Mouse (Mus musculus) neural tube, embryonic 14.5 days (tissue): ENCODE results near the gene Gm14781. TPM values are rescaled to one million over a fixed set of nuclear protein-coding genes. Genes with fewer than 3 reads are reported as not detected.
"Not testable (repeated sequence)": the region's sequence is repeated elsewhere in the genome, so short reads cannot be mapped to it uniquely, and the experiment has no call there.

Experiments
- ATAC-seq: fragments of 200-750 bp; cut with Nextera tagmentation; 2 replicates; pipeline ENCODE4 v1.8.0; 2017; ENCODE audit warnings: low read depth, mild to moderate bottlenecking, moderate TSS enrichment, moderate library complexity
- H3K27ac ChIP-seq: fragments of 300-500 bp; sonication (generic); 2 replicates; pipeline ENCODE4 v1.5.1; 2014; ENCODE audit warnings: low read depth, mild to moderate bottlenecking, control low read depth, low read length, moderate library complexity, mixed read lengths
- H3K27me3 ChIP-seq: fragments of 300-500 bp; sonication (generic); 2 replicates; pipeline ENCODE4 v1.6.1; 2014; ENCODE audit warnings: low read length; ENCODE audit not compliant: control insufficient read depth, insufficient read depth
- H3K36me3 ChIP-seq: fragments of 300-500 bp; sonication (generic); 2 replicates; pipeline ENCODE4 v1.6.1; 2014; ENCODE audit warnings: low read length, mixed read lengths; ENCODE audit not compliant: control insufficient read depth, insufficient read depth
- H3K4me1 ChIP-seq: fragments of 300-500 bp; sonication (generic); 2 replicates; pipeline ENCODE4 v1.6.1; 2014; ENCODE audit warnings: low read length; ENCODE audit not compliant: control insufficient read depth, insufficient read depth
- H3K4me2 ChIP-seq: fragments of 300-500 bp; sonication (generic); 2 replicates; pipeline ENCODE4 v1.6.1; 2014; ENCODE audit warnings: mild to moderate bottlenecking, low read depth, low read length, control low read depth
- H3K4me3 ChIP-seq: fragments of 300-500 bp; sonication (generic); 2 replicates; pipeline ENCODE4 v1.5.1; 2014; ENCODE audit warnings: low read depth, low read length, control low read depth, mixed read lengths
- H3K9ac ChIP-seq: fragments of 300-500 bp; sonication (generic); replicated peaks from 2 replicates; pipeline ENCODE4 v1.6.1; 2014; ENCODE audit warnings: low read depth, mild to moderate bottlenecking, control low read depth, low read length, mixed read lengths
- H3K9me3 ChIP-seq: fragments of 300-500 bp; sonication (generic); 2 replicates; pipeline ENCODE4 v1.6.1; 2016; ENCODE audit warnings: low read length; ENCODE audit not compliant: control insufficient read depth
- WGBS: fragments of 180-500 bp; shearing (Covaris S2); extraction: QIAGEN DNeasy Blood & Tissue Kit; methylation state at CpG from one replicate; pipeline ENCODE4 v1.1.7; 2014; 5-methylcytosine and 5-hydroxymethylcytosine counted together
- polyA plus RNA-seq: library from polyadenylated mRNA; unstranded; fragments of >200 nt; fragmentation: Nextera tagmentation; extraction: Ambion mirVana; gene quantifications from 2 replicates; pipeline ENCODE4 v1.2.1, GENCODE M21; 2014

Gene Gm14781
- polyA plus RNA-seq, result not detected in 2 replicates

DNA sequence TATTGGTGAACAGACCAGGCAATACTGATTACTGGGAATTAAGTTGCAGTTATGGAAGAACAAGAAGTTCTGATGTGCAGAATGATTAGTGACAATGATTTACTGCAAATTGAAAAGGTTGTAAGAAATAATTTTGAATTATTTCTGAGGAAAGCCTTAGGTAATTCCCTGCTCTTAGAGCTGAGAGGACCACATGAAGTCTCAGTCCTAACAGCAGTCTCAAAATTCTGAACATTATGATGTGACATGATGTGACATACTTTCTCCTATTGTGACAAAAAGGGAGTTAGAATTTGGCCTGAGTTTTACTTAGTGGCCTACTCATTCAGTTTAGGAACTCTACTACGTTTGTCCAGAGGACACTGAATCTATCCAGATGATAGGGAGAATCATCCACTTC is at the start of gene Gm14781:
Gene Gm14781 (plus strand): TSS at position 301 of the 400 bp plus-strand sequence.
- H3K36me3 ChIP-seq, H3K9me3 ChIP-seq, H3K4me2 ChIP-seq, H3K9ac ChIP-seq, ATAC-seq, H3K4me3 ChIP-seq, H3K27me3 ChIP-seq, H3K27ac ChIP-seq, H3K4me1 ChIP-seq: not testable (repeated sequence)
- WGBS, result 79% methylated on average over 1 of the region's 1 CpGs

DNA sequence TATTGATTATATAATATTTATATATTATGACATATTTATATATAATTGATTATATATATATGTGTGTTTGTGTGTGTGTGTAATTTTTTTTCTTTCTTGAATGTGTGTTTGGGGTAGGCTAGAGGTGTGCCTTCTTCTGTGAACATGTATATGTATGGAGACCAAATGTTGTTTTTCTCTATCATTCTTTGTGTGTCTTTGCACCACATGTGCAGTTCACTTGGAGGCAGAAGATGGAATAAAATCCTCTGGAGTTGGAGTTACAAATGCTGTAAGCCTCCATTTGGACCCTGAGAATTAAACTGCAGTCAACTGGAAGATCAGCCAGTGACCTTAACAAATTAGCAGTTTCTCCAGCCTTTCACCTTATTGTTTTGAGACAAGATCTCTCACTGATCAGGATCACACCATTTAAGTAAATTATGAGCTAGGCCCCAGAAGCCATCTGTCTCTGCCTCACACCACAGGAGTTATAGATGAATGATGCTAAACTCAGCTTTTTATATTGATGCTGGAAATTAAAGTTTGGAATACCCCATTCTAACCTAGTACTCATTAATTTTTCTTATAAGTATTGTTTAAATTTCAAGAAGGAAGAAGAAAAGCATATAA is 23.1 kb downstream of the Gm14781 start:
- ATAC-seq, H3K4me2 ChIP-seq, H3K4me1 ChIP-seq, H3K27me3 ChIP-seq, H3K36me3 ChIP-seq, H3K9ac ChIP-seq, H3K9me3 ChIP-seq, H3K4me3 ChIP-seq, H3K27ac ChIP-seq: not testable (repeated sequence)

Other genes with a start within 250 kb of the Gm14781 start
- gene Gm5072, start 239.7 kb upstream of the Gm14781 start, polyA plus RNA-seq, result not detected in 2 replicates
- not detected in 2 replicates for gene Gm8914, start 152.1 kb upstream of the Gm14781 start, polyA plus RNA-seq
- not detected in 2 replicates for gene 1700084M14Rik, start 56.3 kb upstream of the Gm14781 start, polyA plus RNA-seq
- gene Mageb5, start 150.8 kb downstream of the Gm14781 start, polyA plus RNA-seq, result not detected in 2 replicates